Mouse (Mus musculus) granulocyte monocyte progenitor cell, adult 5-6 weeks (primary cell): ENCODE results near the gene Il22. TPM values are rescaled to one million over a fixed set of nuclear protein-coding genes. Genes with fewer than 3 reads are reported as not detected.
"Not testable (repeated sequence)": the region's sequence is repeated elsewhere in the genome, so short reads cannot be mapped to it uniquely, and the experiment has no call there.

Source experiments
- ATAC-seq: replicated peaks from 2 replicates; pipeline ENCODE4 v1.8.0; 2016; ENCODE audit warnings: mild to moderate bottlenecking, moderate TSS enrichment, inconsistent platforms; ENCODE audit not compliant: poor library complexity, severe bottlenecking
- total RNA-seq, 2 experiments: library from RNA; stranded (forward) in 1 of 2; stranded (reverse) in 1 of 2; fragments of 200-712, 200-1000 nt in 1 of 2; fragments of >200 nt in 1 of 2; fragmentation: Nextera tagmentation in 1 of 2; gene quantifications; 2 replicates each; pipeline ENCODE4 v1.2.3; 2014 to 2017

The Il22 gene
- not detected in 2 replicates for total RNA-seq (2014; fragmentation: Nextera tagmentation)
- not detected in 2 replicates for total RNA-seq (2017)

DNA sequence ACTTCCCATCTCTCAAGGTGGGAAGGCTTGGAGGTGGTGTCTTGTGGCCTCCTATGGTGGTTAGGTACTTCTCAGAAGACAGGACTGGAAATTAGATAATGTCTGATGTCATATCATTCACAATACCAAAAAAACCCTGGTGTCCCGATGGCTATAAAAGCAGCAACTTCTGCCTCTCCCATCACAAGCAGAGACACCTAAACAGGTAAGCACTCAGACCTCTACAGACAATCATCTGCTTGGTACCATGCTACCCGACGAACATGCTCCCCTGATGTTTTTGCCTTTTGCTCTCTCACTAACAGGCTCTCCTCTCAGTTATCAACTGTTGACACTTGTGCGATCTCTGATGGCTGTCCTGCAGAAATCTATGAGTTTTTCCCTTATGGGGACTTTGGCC is at the start of gene Il22:
Il22 (plus strand) TSS at position 301 of the 400 bp plus-strand sequence.
- ATAC-seq = no peak

DNA sequence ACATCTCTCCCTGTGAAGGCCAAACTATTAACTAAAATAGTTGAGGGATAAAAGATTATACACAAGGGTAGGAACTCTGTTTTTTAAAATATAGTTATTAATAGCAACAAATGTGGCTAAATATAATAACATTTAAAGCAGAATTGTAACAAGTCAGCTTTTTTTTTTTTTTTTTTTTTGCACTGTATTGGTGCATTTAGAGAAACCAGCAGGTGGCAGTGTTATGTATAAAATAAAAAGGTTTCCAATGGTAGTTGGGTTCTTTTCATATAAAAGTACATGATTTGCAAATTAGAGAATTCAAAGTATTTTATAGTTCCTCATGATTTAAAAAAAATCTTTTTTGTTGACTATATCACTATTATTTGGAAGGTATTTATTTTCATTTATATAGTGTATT is 48.8 kb upstream of the Il22 start:
- ATAC-seq = no peak

DNA sequence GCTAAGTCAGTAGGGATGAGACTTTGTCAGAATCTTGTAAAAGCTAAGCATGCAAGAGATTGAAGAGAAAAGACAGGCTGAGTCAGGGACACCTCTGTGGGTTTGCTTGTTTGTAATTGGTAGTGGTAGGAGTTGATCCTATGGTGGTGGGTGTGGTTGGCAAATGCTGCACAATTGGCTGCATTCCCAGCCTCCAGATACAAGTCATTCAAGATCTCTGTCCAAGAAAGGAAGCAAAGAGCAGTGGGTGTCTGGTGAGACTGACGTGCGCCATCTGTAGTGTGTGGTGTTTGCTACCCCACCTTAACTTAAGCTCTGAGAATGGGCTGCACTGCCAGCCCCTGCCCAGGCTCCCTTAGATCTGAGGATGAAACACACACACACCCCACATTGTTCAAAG is 43.6 kb upstream of the Il22 start:
- ATAC-seq = no peak

DNA sequence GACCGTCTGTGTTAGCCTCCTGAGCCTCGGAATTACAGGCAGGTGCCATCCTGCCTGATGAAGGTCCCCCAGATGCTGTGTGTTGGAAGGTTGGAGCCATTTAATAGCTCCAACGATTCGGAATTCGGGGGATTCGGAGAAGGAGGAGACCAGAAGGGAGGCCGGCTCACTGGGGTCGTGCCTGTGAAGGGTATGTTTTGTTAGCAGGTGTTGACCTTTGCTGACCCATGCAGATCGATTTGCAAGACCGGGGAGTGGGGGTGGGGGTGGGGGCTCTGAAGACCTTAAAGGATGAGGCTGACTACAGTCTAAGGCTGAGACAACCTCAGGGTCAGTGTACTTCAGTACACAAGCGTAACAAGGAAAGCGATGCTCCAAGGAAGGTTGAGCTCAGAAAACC is 35.5 kb upstream of the Il22 start:
- no peak for ATAC-seq

- ATAC-seq = peak; percentile 83
These were observed 32.3 kb upstream of the Il22 start for GRCm38 (mm10) chr10:118172416-118172815.

GRCm38 (mm10) chr10:118172876-118173275 is 31.9 kb upstream of the Il22 start:
- ATAC-seq = peak; percentile 34

DNA sequence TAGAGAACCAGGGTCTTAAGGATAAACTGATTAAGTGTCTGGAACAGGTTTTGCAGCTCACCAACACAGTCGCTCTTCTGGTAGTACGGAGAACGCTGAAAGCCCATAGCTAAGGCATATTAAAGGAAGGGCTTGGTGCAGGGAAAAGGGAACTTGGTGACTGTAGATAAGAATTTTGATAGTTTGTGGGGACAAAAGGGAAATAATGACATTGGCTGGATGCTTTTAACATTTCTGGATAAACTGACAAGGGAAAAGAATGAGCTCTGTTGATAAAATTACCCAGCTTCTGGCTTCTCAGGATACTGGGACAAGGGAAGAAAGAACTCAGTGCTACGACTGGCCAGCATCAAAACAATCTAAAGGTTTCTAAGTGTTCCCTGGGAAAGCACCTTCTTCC is 29.2 kb upstream of the Il22 start:
- not testable (repeated sequence) for ATAC-seq

GRCm38 (mm10) chr10:118178735-118179151 is 26.0 kb upstream of the Il22 start:
- peak; percentile 97 for ATAC-seq

- ATAC-seq = no peak
These were observed 25.5 kb upstream of the Il22 start for GRCm38 (mm10) chr10:118179265-118179664.

GRCm38 (mm10) chr10:118195150-118195549 is 9.6 kb upstream of the Il22 start:
- ATAC-seq = peak; percentile 59

DNA sequence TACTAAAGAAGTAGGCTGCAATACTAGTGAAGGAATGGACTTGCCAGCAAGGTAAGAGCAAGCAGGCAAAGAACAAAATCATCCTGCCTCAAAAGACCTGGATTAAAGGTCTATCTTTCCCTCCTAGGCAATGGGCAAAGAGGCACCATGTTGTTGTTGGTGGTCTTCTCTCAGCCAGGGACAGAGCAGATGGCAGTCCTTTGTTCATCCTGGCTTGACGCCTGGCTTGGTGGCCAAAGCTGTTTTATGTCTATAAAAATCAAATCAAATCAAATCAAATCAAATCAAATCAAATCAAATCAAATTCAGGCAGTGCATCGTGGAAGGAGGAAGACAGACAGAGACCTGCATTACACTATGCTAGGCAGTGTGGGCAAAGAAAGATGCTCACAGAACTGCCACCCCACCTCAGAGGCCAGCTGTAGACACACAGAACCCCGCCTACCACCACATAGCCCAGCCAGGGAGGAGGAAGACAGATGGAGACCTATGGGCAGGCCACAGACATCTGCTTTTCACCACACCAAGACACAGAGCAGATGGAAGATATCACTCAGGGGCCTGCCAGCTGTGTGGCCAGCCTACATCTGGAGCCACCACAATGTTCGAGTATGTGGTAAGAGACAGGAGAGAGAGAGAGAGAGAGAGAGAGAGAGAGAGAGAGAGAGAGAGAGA is 11.1 kb downstream of the Il22 start:
- peak; percentile 27; the same call in 1 of the 2 replicates for ATAC-seq

DNA sequence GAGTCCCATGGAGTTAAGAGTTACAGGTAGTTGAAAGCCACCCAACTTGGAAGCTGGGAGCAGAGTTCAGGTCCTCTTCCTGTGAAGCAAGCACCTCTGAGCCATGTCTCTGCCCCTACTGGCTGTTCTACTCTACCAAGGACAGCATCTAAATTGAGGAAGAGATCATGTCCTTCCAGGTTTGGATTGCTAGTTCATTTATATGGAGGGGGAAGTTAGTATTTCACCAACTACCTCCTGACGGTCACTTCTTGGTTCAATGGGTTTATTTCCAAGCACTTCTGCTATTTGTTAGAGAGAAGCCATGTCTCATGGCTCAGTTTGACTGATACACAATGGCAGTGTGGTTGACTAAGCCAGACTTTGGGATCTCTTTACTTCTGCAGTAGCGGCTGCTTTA is 22.9 kb downstream of the Il22 start:
- ATAC-seq = peak; percentile 84

GRCm38 (mm10) chr10:118232607-118233006 is 27.9 kb downstream of the Il22 start:
- not testable (repeated sequence) for ATAC-seq

- ATAC-seq = not testable (repeated sequence)
These were observed 35.9 kb downstream of the Il22 start, which contains the start of gene Gm32717 for GRCm38 (mm10) chr10:118240680-118241079. Gene Gm32717, minus strand, starts transcription at chr10:118240780.

DNA sequence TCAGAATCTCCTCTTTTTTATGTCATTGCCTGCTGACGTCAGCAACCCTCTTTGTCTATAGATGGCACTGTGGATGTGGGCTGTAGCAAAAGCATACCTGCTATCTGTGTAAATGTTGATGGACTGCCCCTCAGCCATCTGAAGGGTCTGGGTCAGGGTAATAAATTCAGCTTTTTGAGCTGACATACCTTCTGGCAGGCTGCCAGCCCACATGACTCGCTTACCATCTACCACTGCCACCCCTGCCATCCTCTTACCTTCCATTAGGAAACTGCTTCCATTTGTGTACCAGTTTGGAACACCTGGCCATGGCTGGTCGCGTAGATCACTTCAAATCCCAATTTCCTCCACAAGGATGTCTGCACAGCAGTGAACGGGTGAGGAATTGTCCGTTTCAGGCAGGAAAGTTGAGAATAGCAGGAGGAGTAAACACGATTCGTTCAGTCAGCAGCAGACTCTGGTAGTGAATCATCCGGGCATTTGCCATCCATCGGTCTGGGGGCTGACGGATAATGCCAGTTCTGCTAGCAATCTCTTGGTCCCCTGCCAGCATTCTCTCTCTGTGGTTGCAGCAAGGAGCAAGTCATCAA is 44.4 kb downstream of the Il22 start:
- not testable (repeated sequence) for ATAC-seq

DNA sequence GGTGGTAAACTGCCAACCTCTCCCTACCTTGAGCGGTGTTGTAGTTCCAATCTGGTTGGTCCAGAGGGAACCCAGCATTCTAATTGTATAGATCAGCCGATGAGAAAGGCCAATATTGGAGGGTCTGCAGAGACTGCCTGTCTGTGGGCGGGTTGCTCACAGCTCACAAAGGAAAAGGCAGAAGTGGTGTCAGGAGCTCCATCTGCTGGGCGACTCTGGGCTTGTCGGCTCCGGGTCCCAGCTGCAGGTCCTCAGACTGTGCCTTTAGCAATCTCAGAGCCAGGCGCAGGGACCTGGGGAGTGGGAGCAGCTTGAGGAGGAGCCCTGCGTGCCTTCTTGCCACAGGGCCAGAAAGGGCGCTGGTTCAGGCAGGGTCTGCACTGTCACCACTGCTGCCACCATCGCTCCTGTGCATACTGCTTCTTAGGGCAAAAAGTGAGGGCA is 46.1 kb downstream of the Il22 start:
- ATAC-seq = no peak

DNA sequence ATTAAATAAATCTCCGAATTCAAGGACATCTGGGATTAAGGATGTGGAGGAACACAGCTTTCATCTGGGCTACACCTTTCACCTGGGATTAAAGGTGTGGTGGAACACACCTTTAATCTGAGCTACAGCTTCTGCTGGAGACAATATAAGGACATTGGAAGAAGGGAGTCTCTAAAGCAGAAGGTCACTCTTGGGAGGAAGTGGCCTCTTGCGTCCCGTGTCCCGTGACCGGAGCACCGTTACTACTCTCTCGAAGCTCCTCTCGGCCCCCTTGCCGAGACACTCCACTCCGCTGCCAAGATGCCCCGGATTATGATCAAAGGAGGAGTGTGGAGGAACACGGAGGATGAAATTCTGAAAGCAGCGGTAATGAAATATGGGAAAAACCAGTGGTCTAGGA is 53.6 kb downstream of the Il22 start, which contains the start of gene Gm32802:
Gm32802 (plus strand) TSS at position 301 of the 400 bp plus-strand sequence.
- not testable (repeated sequence) for ATAC-seq

Other genes with a start within 250 kb of the Il22 start
- 11.8 and 13.8 TPM in 2 replicates for gene Mdm1, start 63.1 kb upstream of the Il22 start, total RNA-seq (2014; fragmentation: Nextera tagmentation)
- gene Mdm1, start 63.1 kb upstream of the Il22 start, total RNA-seq (2017) = 33.8 and 47.5 TPM in 2 replicates
- not detected in 2 replicates for gene Gm32717, start 35.8 kb downstream of the Il22 start, total RNA-seq (2014; fragmentation: Nextera tagmentation)
- gene Gm32717, start 35.8 kb downstream of the Il22 start, total RNA-seq (2017) = 0.09 and 0.31 TPM in 2 replicates
- not detected in 2 replicates for gene Gm32802, start 53.7 kb downstream of the Il22 start, total RNA-seq (2014; fragmentation: Nextera tagmentation)
- gene Gm32802, start 53.7 kb downstream of the Il22 start, total RNA-seq (2017) = 0.09 and 0.31 TPM in 2 replicates
- gene Iltifb, start 90.1 kb downstream of the Il22 start, total RNA-seq (2014; fragmentation: Nextera tagmentation) = not detected in 2 replicates
- gene Iltifb, start 90.1 kb downstream of the Il22 start, total RNA-seq (2017) = not detected in 2 replicates
- gene Gm9040, start 122.0 kb downstream of the Il22 start, total RNA-seq (2014; fragmentation: Nextera tagmentation) = not detected in 2 replicates
- not detected in 2 replicates for gene Gm9040, start 122.0 kb downstream of the Il22 start, total RNA-seq (2017)
- not detected in 2 replicates for gene Gm9044, start 127.5 kb downstream of the Il22 start, total RNA-seq (2014; fragmentation: Nextera tagmentation)
- not detected in 2 replicates for gene Gm9044, start 127.5 kb downstream of the Il22 start, total RNA-seq (2017)
- gene Gm9045, start 132.9 kb downstream of the Il22 start, total RNA-seq (2014; fragmentation: Nextera tagmentation) = not detected in 2 replicates
- 0.17 TPM in 1 of 2 replicates, not detected in the other for gene Gm9045, start 132.9 kb downstream of the Il22 start, total RNA-seq (2017)
- not detected in 2 replicates for gene Gm9046, start 138.3 kb downstream of the Il22 start, total RNA-seq (2014; fragmentation: Nextera tagmentation)
- not detected in 2 replicates for gene Gm9046, start 138.3 kb downstream of the Il22 start, total RNA-seq (2017)
- gene Gm9048, start 143.7 kb downstream of the Il22 start, total RNA-seq (2014; fragmentation: Nextera tagmentation) = not detected in 2 replicates
- not detected in 2 replicates for gene Gm9048, start 143.7 kb downstream of the Il22 start, total RNA-seq (2017)
- gene Gm9049, start 149.2 kb downstream of the Il22 start, total RNA-seq (2014; fragmentation: Nextera tagmentation) = not detected in 2 replicates
- 0.17 TPM in 1 of 2 replicates, not detected in the other for gene Gm9049, start 149.2 kb downstream of the Il22 start, total RNA-seq (2017)
- gene Ifng, start 236.1 kb downstream of the Il22 start, total RNA-seq (2014; fragmentation: Nextera tagmentation) = not detected in 2 replicates
- not detected in 2 replicates for gene Ifng, start 236.1 kb downstream of the Il22 start, total RNA-seq (2017)